ENCODE assay signal across 8 mouse cellular contexts in the genomic region with DNA sequence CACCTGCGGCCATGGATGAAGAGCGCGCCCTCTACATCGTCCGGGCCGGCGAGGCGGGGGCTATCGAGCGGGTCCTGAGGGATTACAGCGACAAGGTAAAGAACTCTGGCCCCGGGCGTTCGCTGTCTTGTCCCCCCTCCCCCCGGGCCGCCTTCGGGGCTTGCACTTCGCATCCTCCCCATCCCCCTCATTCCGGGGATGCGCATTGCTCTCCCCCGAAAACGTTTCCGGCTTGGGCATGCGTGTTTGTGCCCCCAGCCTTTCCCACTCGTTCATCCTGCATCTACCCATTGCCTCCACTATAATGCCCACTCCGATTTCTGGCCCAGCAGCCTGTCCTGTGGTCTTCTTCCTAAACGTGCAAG. TPM values are rescaled to one million over a fixed set of nuclear protein-coding genes. Genes with fewer than 3 reads are reported as not detected.
DNase-seq lines count a peak whose midpoint lies in the region; ATAC-seq and TF ChIP-seq lines count a peak whose summit lies in the region.

No protein-coding gene starts in this region.

- no peaks in the 10 kb centered on the region for H3K9me3 ChIP-seq in hindbrain, embryonic 10.5 days
- no peaks in the 10 kb centered on the region for H3K9me3 ChIP-seq in liver, embryonic 16.5 days (replicated peaks; ENCODE audit: control insufficient read depth, low read length)

- 0 out of 2 replicates have a peak, but pooled peaks cover 8% of the 10 kb centered on the region for H3K36me3 ChIP-seq in hindbrain, embryonic 10.5 days
- no peaks in the 10 kb centered on the region for H3K36me3 ChIP-seq in liver, embryonic 16.5 days (ENCODE audit: control insufficient read depth, insufficient read depth)

- intact Hi-C loops in gastrocnemius, adult 2 months (cut with DNase I) = loop anchor here (5.0 kb wide), 2 partner anchors 80 to 185 kb away; partner anchors contain the start of genes Fhl4 and Tmem263
- intact Hi-C loops in gastrocnemius, postnatal 14 days (cut with DNase I; ENCODE audit: low total_unique reads) = no loop called here

- peak overlapping the region; percentile 99 for H3K27ac ChIP-seq in gastrocnemius, adult 2 months
- H3K27ac ChIP-seq in hindbrain, embryonic 10.5 days = peak overlapping the region; percentile 97
- peak overlapping the region; percentile 83; the same call in 1 of the 2 replicates for H3K27ac ChIP-seq in liver, embryonic 16.5 days (ENCODE audit: low read length)

- no peaks in the 10 kb centered on the region for H3K27me3 ChIP-seq in hindbrain, embryonic 10.5 days (ENCODE audit: insufficient read depth, poor library complexity, severe bottlenecking)
- no peaks in the 10 kb centered on the region for H3K27me3 ChIP-seq in liver, embryonic 16.5 days (ENCODE audit: control insufficient read depth, insufficient read depth, low read depth, low read length)

- no peak for TF ChIP-seq CTCF in gastrocnemius, adult 2 months (IDR thresholded peaks at IDR 0.05)

- H3K4me2 ChIP-seq in liver, embryonic 16.5 days (ENCODE audit: low read depth, low read length) = peak overlapping the region; percentile 74

- peak overlapping the region; percentile 87 for H3K9ac ChIP-seq in liver, embryonic 16.5 days (ENCODE audit: low read depth, low read length)

- DNase-seq in gastrocnemius, adult 2 months = no peak
- no peak for DNase-seq in gastrocnemius, postnatal 10 days
- peak; percentile 70 for DNase-seq in right cerebral cortex, postnatal 4 days
- no peak for DNase-seq in right cerebral cortex, adult 18-20 months
- no peak for DNase-seq in hindbrain, embryonic 10.5 days (ENCODE audit: low spot score)
- DNase-seq in thymus, postnatal 14 days = peak; percentile 75
- DNase-seq in gastrocnemius, postnatal 14 days = no peak

- WGBS in hindbrain, embryonic 10.5 days = under 1% methylated on average over 24 of the region's 27 CpGs
- WGBS in liver, embryonic 16.5 days (ENCODE audit: insufficient replicate concordance) = under 1% methylated on average over 23 of the region's 27 CpGs

- H3K4me3 ChIP-seq in gastrocnemius, adult 2 months = peak overlapping the region; percentile 98
- peak overlapping the region; percentile 80 for H3K4me3 ChIP-seq in hindbrain, embryonic 10.5 days
- H3K4me3 ChIP-seq in liver, embryonic 16.5 days (ENCODE audit: low read depth, low read length) = peak overlapping the region; percentile 83

- no peak for ATAC-seq in liver, embryonic 16.5 days (ENCODE audit: low read depth)

- H3K4me1 ChIP-seq in hindbrain, embryonic 10.5 days (replicated peaks) = peaks cover 29% of the 10 kb centered on the region
- peaks cover 10% of the 10 kb centered on the region for H3K4me1 ChIP-seq in liver, embryonic 16.5 days (ENCODE audit: control insufficient read depth, low read depth, low read length)

RNA-seq across cellular contexts. Expression of gene Ric8b, which starts 0.3 kb away (rescaled TPM):
- total RNA-seq in gastrocnemius, adult 2 months (2021) = 10 to 100 TPM; 35.5 to 54.4 TPM
- 10 to 100 TPM; 42.0 to 48.3 TPM for total RNA-seq in gastrocnemius, postnatal 10 days (2021)
- 27.4 and 29.5 TPM in 2 replicates for polyA plus RNA-seq in hindbrain, embryonic 10.5 days (2016; fragmentation: Nextera tagmentation; extraction: Ambion mirVana)
- polyA plus RNA-seq in liver, embryonic 16.5 days (2015; fragmentation: Nextera tagmentation; extraction: Ambion mirVana) = 3.0 and 3.2 TPM in 2 replicates
- total RNA-seq in gastrocnemius, postnatal 14 days (2021) = 10 to 100 TPM; 34.5 to 35.0 TPM

Comparison
In these comparisons a context has a peak if more than half of its experiments do, and no peak if none do; other contexts are left out.
1. DNase-seq: peak in right cerebral cortex, postnatal 4 days (single experiment) and thymus, postnatal 14 days (single experiment); none in gastrocnemius, adult 2 months (single experiment), gastrocnemius, postnatal 10 days (single experiment), right cerebral cortex, adult 18-20 months (single experiment), hindbrain, embryonic 10.5 days (single experiment) and gastrocnemius, postnatal 14 days (single experiment).
2. Peak in every context shown above with its lines, with median percentiles within 50 percentile points of each other: H3K27ac ChIP-seq and H3K4me3 ChIP-seq.